Mouse (Mus musculus): ENCODE measurements around the gene Cerk.

DNA sequence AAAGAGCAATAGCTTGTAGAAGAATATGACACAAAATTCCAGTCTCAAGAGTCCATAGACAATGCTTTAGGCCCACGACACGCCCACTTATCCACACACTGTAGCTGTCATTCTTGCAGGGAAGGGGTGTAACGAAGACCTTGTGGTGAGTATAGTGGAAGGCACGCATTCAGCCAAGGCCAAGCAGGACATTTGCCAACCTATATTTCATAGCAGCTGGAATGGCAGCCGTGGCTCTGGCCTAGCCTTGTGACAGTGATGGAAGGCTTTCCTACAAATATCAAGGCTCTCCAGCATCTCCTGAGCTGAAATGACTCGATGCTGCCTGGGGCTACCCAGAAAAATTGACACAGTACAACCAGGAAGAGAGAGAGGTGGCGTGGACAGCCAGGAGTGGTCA is 40.9 kb downstream of the Cerk start:
- no peak for TF ChIP-seq CTCF (conservative IDR thresholded peaks at IDR 0.05; ENCODE audit: insufficient read depth, insufficient read length, low read depth, low read length)
- no peak for TF ChIP-seq POLR2A (IDR thresholded peaks at IDR 0.05; ENCODE audit: low read depth, low read length)
